Mouse (Mus musculus) splenic B cell, adult 2 months (primary cell): ENCODE results near the gene Pknox2.
A peak's percentile ranks its signal among the peaks of the same experiment; 100 is the strongest.

Experiments used
- DNase-seq: peaks from one replicate; pipeline ENCODE4 v3.0.0-alpha.2; 2011; ENCODE audit warnings: low read depth, low spot score
- H3K27me3 ChIP-seq: 2 replicates; pipeline ENCODE4 v1.6.1; 2012; ENCODE audit warnings: mild to moderate bottlenecking, low read length, moderate library complexity, mixed read lengths; ENCODE audit not compliant: control insufficient read depth, poor library complexity, insufficient read depth, severe bottlenecking
- H3K36me3 ChIP-seq: 2 replicates; pipeline ENCODE4 v1.6.1; 2012; ENCODE audit warnings: mild to moderate bottlenecking, low read length, moderate library complexity, mixed read lengths; ENCODE audit not compliant: control insufficient read depth, poor library complexity, insufficient read depth, severe bottlenecking

Pknox2 gene

DNA sequence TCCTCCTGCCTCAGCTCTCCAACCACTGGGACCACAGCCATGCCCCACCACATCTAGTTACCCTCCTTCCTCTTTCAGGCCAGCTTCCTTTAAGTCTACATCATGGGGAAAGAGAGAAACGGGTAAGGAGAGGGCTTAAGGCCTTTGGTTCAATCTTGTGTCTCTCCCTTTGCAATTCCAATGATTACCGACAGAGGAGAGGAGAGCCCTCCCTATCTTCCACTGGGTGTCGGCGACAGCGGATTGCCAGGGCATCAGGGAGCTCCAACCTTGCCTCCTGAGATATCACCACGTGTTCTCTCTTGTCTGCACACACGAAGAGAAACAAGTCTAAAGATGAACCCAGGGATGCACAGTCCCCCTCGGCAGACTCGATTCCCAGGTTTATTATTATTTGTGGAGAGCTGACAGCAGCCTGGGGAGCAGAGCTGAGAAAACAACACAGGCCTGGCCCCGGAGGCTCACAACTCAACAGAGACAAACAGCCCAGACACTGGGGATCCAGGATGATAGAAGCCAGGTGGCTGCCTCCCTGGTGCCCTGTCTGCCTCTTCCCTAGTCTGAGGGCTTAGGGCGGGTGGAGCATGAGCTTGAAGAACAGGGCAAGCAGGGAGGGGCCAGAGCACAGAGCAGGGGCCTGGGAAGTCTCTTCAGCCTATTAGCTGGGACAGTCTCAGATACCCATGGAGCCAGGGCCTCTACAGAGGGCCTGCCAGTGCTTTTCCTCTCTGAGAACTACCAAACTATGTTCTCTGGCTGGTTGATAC is 170.4 kb downstream of the Pknox2 start:
- Histone ChIP-seq H3K36me3 (no peaks in the 10 kb centered on the region), H3K27me3 (no peaks in the 10 kb centered on the region)
- DNase-seq, result no peak

DNA sequence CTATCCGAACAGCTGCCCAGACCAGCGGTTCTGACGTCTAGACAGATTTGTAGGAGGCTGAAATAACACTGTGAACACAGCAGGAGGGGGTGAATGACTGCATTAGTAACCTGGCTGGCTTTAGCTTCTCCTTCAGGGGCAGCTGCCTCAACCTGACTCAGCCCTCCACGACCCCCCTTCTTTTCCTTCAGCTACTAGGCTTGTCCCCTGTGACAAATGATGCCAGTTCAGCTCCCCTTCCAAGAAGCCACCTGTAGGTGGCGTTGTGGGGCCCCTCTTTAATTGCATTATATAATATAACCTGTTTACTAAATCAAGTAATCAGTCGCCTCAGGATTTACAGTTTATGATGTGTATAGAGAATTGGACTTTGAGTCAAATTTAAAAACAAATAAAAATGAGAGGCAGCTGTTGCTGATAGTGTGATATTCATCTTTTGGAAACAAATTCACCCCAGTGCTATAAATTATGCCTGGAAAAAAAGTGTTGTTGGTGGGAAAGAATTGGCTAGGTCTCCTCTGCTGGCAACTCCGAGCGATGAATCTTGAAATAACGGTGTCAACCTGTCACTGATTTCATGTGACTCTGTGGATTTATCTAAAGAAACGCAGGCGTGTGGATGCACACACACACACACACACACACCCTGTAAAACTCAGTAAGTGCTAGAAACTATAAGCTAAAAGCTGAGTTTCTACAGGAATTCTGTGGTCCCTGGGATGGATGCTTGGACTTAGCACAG is 173.6 kb downstream of the Pknox2 start:
- DNase-seq, result no peak
- Histone ChIP-seq H3K36me3 (no peaks in the 10 kb centered on the region), H3K27me3 (no peaks in the 10 kb centered on the region)

DNA sequence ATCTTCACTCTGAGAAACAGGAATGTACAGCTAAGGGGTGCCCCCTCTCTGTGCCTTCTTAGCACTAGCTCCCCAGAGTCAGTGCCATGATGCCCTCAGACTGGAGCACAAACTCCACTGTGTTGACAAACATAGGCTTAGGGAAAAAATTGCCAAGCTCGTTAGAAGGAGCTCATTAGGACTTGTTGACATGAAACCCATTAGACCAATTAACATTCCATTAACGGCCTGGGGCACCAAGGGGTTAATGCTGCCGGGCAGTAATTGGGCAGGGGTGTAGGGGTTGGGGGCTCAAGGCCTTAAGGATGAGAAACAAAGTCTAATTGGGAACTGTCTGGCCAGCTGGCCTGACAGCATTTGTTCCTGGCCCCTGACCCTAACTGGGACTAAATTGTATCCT is 175.1 kb downstream of the Pknox2 start:
- Histone ChIP-seq H3K27me3 (no peaks in the 10 kb centered on the region), H3K36me3 (no peaks in the 10 kb centered on the region)
- no peak for DNase-seq

GRCm38 (mm10) chr9:36971066-36971465 is 176.1 kb downstream of the Pknox2 start:
- no peaks in the 10 kb centered on the region for H3K27me3 ChIP-seq
- DNase-seq, result no peak
- H3K36me3 ChIP-seq, result no peaks in the 10 kb centered on the region

- peak; percentile 76 for DNase-seq
- H3K27me3 ChIP-seq, result no peaks in the 10 kb centered on the region
- H3K36me3 ChIP-seq, result no peaks in the 10 kb centered on the region
Measured at GRCm38 (mm10) chr9:36970651-36971050, 176.6 kb downstream of the Pknox2 start.

DNA sequence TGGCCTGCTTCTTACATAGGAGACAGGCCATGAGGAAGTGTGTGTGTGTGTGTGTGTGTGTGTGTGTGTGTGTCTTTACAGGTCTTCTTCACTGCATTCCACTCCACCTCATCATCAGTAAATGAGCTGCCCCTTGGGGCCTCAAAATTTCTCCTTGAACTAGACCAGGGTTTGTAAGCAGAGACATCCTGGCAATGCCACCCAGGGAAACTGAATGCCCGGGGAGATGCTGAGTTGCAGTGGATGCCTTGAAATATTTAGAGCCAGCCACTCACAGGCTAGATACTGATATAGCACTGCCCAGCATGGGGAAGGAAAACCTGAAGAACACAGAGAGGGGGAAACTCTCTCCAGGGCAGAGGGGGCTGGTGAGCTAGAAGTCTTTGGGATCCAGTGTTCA is 178.1 kb downstream of the Pknox2 start:
- H3K36me3 ChIP-seq, result no peaks in the 10 kb centered on the region
- H3K27me3 ChIP-seq, result no peaks in the 10 kb centered on the region
- no peak for DNase-seq

GRCm38 (mm10) chr9:36968713-36969112 is 178.5 kb downstream of the Pknox2 start:
- DNase-seq, result peak; percentile 41
- Histone ChIP-seq H3K27me3 (no peaks in the 10 kb centered on the region), H3K36me3 (no peaks in the 10 kb centered on the region)

DNA sequence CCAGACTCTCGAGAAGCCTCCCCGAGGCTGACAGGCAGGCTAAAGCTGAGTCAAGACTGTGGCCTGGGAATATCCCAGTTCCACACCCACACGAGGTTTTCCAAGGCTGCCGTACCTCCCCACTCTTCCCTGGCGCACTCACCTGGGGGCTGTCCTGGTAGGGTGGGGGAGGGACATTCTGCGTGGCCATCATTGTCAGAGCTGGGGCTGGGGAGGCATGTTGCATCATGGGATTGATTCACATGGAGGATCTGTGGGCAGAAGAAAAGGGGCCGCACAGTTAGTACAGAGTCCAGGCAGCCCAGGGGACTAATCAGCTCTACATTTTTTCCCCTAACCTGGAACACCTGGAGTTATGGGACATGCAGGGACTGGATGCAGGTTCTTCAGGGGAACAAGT is 179.0 kb downstream of the Pknox2 start:
- Histone ChIP-seq H3K36me3 (no peaks in the 10 kb centered on the region), H3K27me3 (no peaks in the 10 kb centered on the region)
- DNase-seq, result no peak

DNA sequence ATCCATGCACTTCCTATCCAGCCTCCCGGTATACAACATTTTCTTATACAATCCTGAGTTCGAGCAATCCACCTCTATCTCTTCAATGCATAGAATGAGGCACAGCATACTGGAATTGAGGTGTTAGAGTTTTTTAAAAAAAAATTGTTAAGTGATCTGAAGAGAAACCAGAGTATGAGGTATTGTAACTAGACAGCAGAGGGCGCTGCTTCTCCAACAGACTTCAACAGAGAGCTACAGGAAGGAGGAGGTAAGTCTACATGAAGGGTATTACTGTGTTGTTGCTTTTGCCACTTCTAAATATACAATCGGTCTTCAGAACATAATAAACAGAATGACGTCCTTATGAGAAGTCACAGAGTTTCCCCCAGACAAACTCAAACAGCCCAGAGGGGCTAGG is 181.5 kb downstream of the Pknox2 start:
- peak; percentile 32 for DNase-seq
- H3K36me3 ChIP-seq, result no peaks in the 10 kb centered on the region
- H3K27me3 ChIP-seq, result no peaks in the 10 kb centered on the region

GRCm38 (mm10) chr9:36964230-36964629 is 183.0 kb downstream of the Pknox2 start:
- Histone ChIP-seq H3K36me3 (no peaks in the 10 kb centered on the region), H3K27me3 (no peaks in the 10 kb centered on the region)
- DNase-seq, result no peak

- DNase-seq, result no peak
- Histone ChIP-seq H3K36me3 (no peaks in the 10 kb centered on the region), H3K27me3 (no peaks in the 10 kb centered on the region)
Measured at GRCm38 (mm10) chr9:36963512-36963911, 183.7 kb downstream of the Pknox2 start.

- Histone ChIP-seq H3K36me3 (no peaks in the 10 kb centered on the region), H3K27me3 (no peaks in the 10 kb centered on the region)
- DNase-seq, result no peak
Measured at GRCm38 (mm10) chr9:36961874-36962273, 185.3 kb downstream of the Pknox2 start.

DNA sequence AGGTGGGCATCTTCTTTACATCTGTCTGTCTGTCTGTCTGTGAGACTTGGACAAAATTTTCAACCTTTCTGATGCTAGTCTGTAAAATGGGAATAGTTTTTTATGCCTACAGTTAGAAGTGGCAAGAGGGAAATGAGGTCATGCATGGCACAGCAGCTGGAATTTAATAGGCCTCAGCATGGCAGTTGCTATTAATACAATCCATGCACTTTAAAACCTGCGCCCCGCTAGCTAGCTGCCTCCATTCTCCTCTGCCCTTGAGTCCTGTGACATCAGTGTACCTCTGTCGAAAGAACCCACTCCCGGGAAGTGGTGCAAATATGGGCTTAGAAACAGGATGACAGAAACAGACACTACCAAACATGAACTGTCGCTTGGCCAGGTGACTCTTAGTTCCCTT is 186.1 kb downstream of the Pknox2 start:
- Histone ChIP-seq H3K27me3 (no peaks in the 10 kb centered on the region), H3K36me3 (no peaks in the 10 kb centered on the region)
- DNase-seq, result no peak

DNA sequence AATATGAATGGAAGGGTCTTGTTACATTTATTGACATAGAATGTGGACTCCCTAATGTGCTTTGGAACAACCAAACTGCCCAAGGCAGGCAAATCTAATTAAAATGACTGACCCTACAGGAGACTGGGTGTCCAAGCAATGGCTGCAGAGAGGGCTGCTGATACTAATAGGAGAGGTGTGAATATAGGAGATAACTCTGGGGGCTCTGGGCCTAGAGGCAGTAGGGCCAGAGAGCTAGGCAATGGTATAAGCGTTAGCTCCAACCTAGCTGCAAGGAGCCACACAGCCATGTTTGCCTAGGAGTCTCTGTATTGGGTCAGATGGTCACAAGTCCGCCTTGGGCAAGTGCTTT is 196.1 kb downstream of the Pknox2 start:
- no peak for DNase-seq
- Histone ChIP-seq H3K27me3 (no peaks in the 10 kb centered on the region), H3K36me3 (no peaks in the 10 kb centered on the region)

GRCm38 (mm10) chr9:36950271-36951132 is 196.7 kb downstream of the Pknox2 start:
- Histone ChIP-seq H3K27me3 (no peaks in the 10 kb centered on the region), H3K36me3 (no peaks in the 10 kb centered on the region)
- no peak for DNase-seq
